Mouse (Mus musculus): ENCODE measurements around the gene Fgl2. TPM values are rescaled to one million over a fixed set of nuclear protein-coding genes. Genes with fewer than 3 reads are reported as not detected.

The Fgl2 gene
- polyA plus RNA-seq, 1 experiment from 2014 or later = 3.0 TPM

DNA sequence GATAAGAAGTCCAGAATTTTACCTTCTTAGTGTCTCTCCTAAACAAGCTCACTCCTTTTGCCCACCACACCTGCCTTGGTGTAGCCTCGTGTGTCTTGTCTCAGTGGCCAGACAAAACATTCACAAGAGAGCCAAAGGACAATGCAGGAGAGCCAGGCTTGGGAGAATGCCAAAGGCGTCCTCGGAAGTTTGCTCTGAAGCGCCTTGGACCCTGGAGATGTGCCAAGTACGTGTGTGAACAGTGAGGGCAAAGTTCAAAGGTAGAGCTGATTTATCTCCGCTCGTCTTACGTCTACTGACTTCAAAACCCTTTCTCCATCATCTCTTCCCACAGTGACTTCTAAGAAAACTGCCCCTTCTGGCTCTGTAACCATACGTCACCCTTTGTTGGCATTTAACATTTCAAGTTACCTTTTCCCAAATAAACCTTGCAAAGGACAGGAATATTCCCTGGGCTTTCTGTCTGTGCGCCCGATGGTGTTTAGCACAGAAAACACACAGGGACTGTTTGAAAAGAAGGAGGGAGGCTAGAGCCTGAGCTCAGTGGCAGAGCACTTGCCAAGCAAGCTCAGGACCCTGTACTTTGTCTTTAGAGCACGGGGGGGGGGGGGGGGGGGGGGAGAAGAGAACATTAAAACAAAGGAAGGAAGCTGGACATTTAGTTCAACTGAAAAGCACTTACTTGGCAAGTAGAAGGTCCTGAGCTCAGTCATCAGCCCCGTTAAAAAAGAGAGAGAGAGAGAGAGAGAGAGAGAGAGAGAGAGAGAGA lies 19.4 kb downstream of the Fgl2 start:
- Histone ChIP-seq H3K36me3 (ENCODE audit: control insufficient read depth, insufficient read depth, low read length) (no peaks in the 10 kb centered on the region), H3K9me3 (ENCODE audit: control insufficient read depth, low read length) (no peaks in the 10 kb centered on the region), H3K4me3 (ENCODE audit: low read depth, low read length) (no peak overlapping the region), H3K27ac (ENCODE audit: low read depth, low read length) (no peak overlapping the region), H3K27me3 (ENCODE audit: control insufficient read depth, insufficient read depth, low read length) (no peaks in the 10 kb centered on the region), H3K9ac (ENCODE audit: low read length) (no peak overlapping the region), H3K4me2 (ENCODE audit: low read depth) (no peak overlapping the region), H3K4me1 (ENCODE audit: control insufficient read depth, insufficient read depth, low read length) (no peaks in the 10 kb centered on the region)
- 68% methylated on average over 12 of the region's 13 CpGs for WGBS
- ATAC-seq (ENCODE audit: insufficient read depth, low FRiP score, low TSS enrichment) (no peak), DNase-seq (ENCODE audit: low spot score) (no peak)

DNA sequence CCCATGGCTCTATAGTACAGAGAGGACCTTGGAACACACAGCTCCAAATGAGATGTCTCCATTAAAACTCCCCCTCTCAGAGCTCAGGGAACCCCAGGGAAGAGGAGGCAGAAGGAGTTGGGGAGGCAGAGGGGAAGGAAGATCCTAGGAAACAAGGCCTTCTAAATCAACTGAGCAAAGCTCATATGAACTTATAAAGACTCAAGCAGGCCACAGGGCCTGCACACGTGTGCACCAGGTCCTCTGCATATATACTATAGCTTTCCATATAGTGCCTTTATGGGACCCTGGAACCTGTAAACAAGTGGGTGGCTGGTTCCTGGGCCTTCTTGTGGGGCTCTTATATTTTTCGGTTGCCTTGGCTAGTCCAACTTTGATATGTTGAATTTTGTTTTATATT lies 22.1 kb downstream of the Fgl2 start:
- no peak for ATAC-seq (ENCODE audit: insufficient read depth, low FRiP score, low TSS enrichment)
- Histone ChIP-seq H3K36me3 (ENCODE audit: control insufficient read depth, insufficient read depth, low read length) (no peaks in the 10 kb centered on the region), H3K27me3 (ENCODE audit: control insufficient read depth, insufficient read depth, low read length) (no peaks in the 10 kb centered on the region), H3K27ac (ENCODE audit: low read depth, low read length) (no peak overlapping the region), H3K9me3 (ENCODE audit: control insufficient read depth, low read length) (no peaks in the 10 kb centered on the region), H3K4me1 (ENCODE audit: control insufficient read depth, insufficient read depth, low read length) (no peaks in the 10 kb centered on the region), H3K4me2 (ENCODE audit: low read depth) (no peak overlapping the region), H3K4me3 (ENCODE audit: low read depth, low read length) (no peak overlapping the region), H3K9ac (ENCODE audit: low read length) (no peak overlapping the region)
- no peak for DNase-seq (ENCODE audit: low spot score)
- 75% methylated on average over 2 of the region's 2 CpGs for WGBS

DNA sequence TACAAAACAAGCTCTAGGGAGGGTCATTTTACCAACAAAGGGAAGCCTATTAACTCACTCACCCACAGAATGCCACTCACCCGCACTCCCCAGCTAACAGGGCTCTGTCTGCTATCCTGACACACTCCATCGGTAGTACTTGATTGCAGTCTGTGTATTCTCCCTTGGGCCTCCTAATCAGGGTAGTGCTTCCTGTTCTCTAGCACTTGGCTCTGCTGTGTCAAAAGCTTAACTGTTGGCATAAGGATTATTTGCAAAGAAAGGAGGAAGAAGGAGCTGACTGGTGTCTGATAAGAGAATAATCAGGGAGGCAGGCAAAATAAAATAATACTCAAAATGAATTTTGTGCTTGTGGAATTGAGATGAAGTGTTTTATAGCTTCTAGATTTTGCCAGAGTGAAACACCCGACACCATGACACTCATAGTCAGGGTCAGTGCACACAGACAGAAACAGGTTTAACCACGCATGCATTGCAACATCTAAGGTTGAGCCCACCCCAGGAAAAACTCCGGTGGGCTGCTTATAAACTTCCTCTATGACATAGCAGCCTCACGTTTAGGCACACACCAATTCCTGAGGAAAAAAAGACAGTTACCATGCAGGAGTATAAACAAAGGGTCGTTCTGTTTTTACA lies 22.9 kb downstream of the Fgl2 start:
- WGBS = 51% methylated on average over 7 of the region's 7 CpGs
- Histone ChIP-seq H3K4me3 (ENCODE audit: low read depth, low read length) (no peak overlapping the region), H3K4me1 (ENCODE audit: control insufficient read depth, insufficient read depth, low read length) (no peaks in the 10 kb centered on the region), H3K9me3 (ENCODE audit: control insufficient read depth, low read length) (no peaks in the 10 kb centered on the region), H3K27ac (ENCODE audit: low read depth, low read length) (no peak overlapping the region), H3K36me3 (ENCODE audit: control insufficient read depth, insufficient read depth, low read length) (no peaks in the 10 kb centered on the region), H3K9ac (ENCODE audit: low read length) (no peak overlapping the region), H3K4me2 (ENCODE audit: low read depth) (no peak overlapping the region), H3K27me3 (ENCODE audit: control insufficient read depth, insufficient read depth, low read length) (no peaks in the 10 kb centered on the region)
- ATAC-seq (ENCODE audit: insufficient read depth, low FRiP score, low TSS enrichment) (no peak), DNase-seq (ENCODE audit: low spot score) (no peak)

DNA sequence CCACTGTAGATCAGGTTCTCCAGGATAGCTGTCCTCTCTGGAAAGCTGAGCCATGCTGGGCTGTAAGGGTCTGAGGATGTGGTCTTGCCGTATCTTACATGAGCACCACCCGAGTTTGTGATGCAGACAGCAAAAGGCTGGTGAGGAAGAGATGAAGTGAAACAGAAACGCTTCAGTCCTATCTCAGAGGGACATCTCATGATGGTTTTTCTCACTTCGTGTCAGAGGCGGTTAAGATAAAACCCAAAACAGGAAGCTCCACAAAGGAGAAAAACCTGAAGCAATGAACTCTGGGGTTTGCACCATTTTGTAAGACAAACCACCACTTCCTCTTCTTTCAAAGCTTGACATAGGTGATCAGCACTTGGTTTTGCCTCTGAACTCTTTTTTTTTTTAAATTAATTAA lies 38.8 kb downstream of the Fgl2 start:
- Histone ChIP-seq H3K27me3 (ENCODE audit: control insufficient read depth, insufficient read depth, low read length) (no peaks in the 10 kb centered on the region), H3K4me1 (ENCODE audit: control insufficient read depth, insufficient read depth, low read length) (no peaks in the 10 kb centered on the region), H3K27ac (ENCODE audit: low read depth, low read length) (no peak overlapping the region), H3K9me3 (ENCODE audit: control insufficient read depth, low read length) (no peaks in the 10 kb centered on the region), H3K36me3 (ENCODE audit: control insufficient read depth, insufficient read depth, low read length) (no peaks in the 10 kb centered on the region), H3K9ac (ENCODE audit: low read length) (no peak overlapping the region), H3K4me2 (ENCODE audit: low read depth) (no peak overlapping the region), H3K4me3 (ENCODE audit: low read depth, low read length) (no peak overlapping the region)
- DNase-seq (ENCODE audit: low spot score) (no peak), ATAC-seq (ENCODE audit: insufficient read depth, low FRiP score, low TSS enrichment) (no peak)
- 92% methylated on average over 5 of the region's 5 CpGs for WGBS

DNA sequence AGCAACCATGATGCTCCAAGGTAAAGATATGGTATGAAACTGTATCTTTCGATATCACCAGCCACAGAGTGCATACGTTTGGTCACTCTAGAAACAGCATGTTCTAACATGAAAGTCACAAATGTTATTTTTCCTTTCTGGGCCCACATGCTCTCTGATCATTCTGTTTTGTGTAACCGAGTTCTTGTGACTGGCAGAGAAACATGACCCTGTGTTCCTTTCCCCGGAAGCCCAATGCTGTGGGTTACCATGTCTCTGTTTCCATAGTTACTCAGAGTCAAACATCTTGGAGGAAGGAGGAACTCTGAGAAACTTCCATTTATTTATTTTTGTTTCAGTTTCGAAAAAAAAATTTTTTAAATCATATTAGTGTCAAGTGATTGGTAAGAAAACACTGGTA lies 39.6 kb downstream of the Fgl2 start:
- H3K27ac ChIP-seq (ENCODE audit: low read depth, low read length) = no peak overlapping the region
- H3K27me3 ChIP-seq (ENCODE audit: control insufficient read depth, insufficient read depth, low read length) = no peaks in the 10 kb centered on the region
- no peaks in the 10 kb centered on the region for H3K36me3 ChIP-seq (ENCODE audit: control insufficient read depth, insufficient read depth, low read length)
- H3K4me1 ChIP-seq (ENCODE audit: control insufficient read depth, insufficient read depth, low read length) = no peaks in the 10 kb centered on the region
- no peak overlapping the region for H3K4me3 ChIP-seq (ENCODE audit: low read depth, low read length)
- H3K9ac ChIP-seq (ENCODE audit: low read length) = no peak overlapping the region
- H3K9me3 ChIP-seq (ENCODE audit: control insufficient read depth, low read length) = no peaks in the 10 kb centered on the region
- no peak overlapping the region for H3K4me2 ChIP-seq (ENCODE audit: low read depth)
- no peak for ATAC-seq (ENCODE audit: insufficient read depth, low FRiP score, low TSS enrichment)
- WGBS = 80% methylated on average over 5 of the region's 5 CpGs
- no peak for DNase-seq (ENCODE audit: low spot score)

DNA sequence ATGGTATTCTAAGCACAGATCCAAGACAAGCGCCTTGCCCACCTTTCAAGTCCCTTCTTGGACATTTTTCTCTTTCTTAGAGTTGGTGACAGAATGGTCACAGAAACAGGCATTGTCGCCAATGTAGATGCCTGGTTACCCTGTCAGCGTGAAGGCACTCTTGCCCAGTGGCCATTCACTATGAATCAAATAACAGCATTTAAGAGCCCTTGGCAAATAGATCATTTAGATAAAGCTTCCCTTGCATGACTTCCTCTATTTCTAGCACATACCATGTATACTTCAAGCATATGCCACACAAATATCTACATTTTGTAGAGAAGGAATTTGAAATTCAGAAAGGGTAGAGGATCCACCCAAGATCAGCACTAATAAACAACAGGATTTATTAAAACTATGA lies 40.9 kb downstream of the Fgl2 start:
- no peaks in the 10 kb centered on the region for H3K27me3 ChIP-seq (ENCODE audit: control insufficient read depth, insufficient read depth, low read length)
- DNase-seq (ENCODE audit: low spot score) = no peak
- WGBS = 91% methylated on average over 3 of the region's 3 CpGs
- no peaks in the 10 kb centered on the region for H3K4me1 ChIP-seq (ENCODE audit: control insufficient read depth, insufficient read depth, low read length)
- H3K27ac ChIP-seq (ENCODE audit: low read depth, low read length) = no peak overlapping the region
- H3K9me3 ChIP-seq (ENCODE audit: control insufficient read depth, low read length) = no peaks in the 10 kb centered on the region
- H3K36me3 ChIP-seq (ENCODE audit: control insufficient read depth, insufficient read depth, low read length) = no peaks in the 10 kb centered on the region
- no peak overlapping the region for H3K4me3 ChIP-seq (ENCODE audit: low read depth, low read length)
- no peak for ATAC-seq (ENCODE audit: insufficient read depth, low FRiP score, low TSS enrichment)
- H3K4me2 ChIP-seq (ENCODE audit: low read depth) = no peak overlapping the region
- H3K9ac ChIP-seq (ENCODE audit: low read length) = no peak overlapping the region

DNA sequence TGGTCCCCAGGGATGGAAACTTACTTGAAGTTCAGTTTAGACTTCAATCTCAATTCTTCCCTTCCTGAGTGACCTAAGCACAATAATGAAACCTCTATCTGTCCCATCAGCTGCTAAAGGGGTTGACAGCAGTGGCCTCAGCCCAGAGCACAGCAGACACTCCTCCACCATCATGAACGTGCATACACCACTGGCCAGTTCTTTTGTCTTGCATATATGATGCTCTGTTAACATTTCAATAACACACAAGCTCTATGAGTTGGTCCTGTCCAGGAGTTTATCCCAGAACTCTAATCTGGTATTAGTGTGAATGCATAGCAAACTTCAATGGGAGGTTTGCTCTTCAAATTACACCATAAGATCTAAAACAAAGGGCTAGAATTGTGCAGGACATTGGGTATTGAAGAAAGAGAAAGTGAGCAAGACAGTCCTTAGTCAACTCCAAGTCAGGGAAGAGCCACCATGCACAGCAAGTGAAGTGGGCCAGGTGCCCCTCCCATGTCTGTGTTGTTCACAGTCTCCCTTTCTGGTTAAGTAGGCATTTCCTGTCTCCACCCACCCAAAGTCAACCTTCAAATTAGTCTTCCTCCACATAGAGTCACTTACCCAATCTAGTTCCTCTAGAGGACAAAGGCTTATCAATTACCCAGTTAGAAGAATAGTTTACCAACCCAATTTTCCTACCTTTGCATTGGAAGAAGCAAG lies 41.8 kb downstream of the Fgl2 start:
- Histone ChIP-seq H3K27me3 (ENCODE audit: control insufficient read depth, insufficient read depth, low read length) (no peaks in the 10 kb centered on the region), H3K4me1 (ENCODE audit: control insufficient read depth, insufficient read depth, low read length) (no peaks in the 10 kb centered on the region), H3K4me3 (ENCODE audit: low read depth, low read length) (no peak overlapping the region), H3K4me2 (ENCODE audit: low read depth) (no peak overlapping the region), H3K27ac (ENCODE audit: low read depth, low read length) (no peak overlapping the region), H3K36me3 (ENCODE audit: control insufficient read depth, insufficient read depth, low read length) (no peaks in the 10 kb centered on the region), H3K9ac (ENCODE audit: low read length) (no peak overlapping the region), H3K9me3 (ENCODE audit: control insufficient read depth, low read length) (no peaks in the 10 kb centered on the region)
- ATAC-seq (ENCODE audit: insufficient read depth, low FRiP score, low TSS enrichment) (no peak), DNase-seq (ENCODE audit: low spot score) (no peak)
- WGBS = 61% methylated on average over 1 of the region's 1 CpGs

DNA sequence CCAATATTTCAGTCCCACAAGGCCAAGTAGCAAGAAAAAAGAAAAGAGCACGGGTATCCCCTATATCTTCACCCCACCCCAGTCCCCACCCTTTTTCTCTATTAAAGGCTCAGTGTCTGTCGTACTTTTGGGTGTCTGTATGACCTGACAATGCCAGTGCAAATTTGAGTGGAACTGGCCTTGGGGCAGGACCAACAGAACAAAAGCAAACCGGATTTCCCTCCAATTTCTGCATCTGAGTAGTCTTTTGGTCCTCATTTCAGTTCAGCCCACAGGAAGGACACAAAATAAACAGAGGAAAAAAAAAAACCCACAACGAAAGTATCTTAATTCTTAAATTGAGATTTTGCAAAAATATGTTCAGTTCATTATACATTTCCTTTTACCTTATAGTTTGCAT lies 46.2 kb downstream of the Fgl2 start:
- Histone ChIP-seq H3K27me3 (ENCODE audit: control insufficient read depth, insufficient read depth, low read length) (no peaks in the 10 kb centered on the region), H3K4me1 (ENCODE audit: control insufficient read depth, insufficient read depth, low read length) (no peaks in the 10 kb centered on the region), H3K9me3 (ENCODE audit: control insufficient read depth, low read length) (no peaks in the 10 kb centered on the region), H3K36me3 (ENCODE audit: control insufficient read depth, insufficient read depth, low read length) (no peaks in the 10 kb centered on the region), H3K4me3 (ENCODE audit: low read depth, low read length) (no peak overlapping the region), H3K9ac (ENCODE audit: low read length) (no peak overlapping the region), H3K27ac (ENCODE audit: low read depth, low read length) (no peak overlapping the region), H3K4me2 (ENCODE audit: low read depth) (no peak overlapping the region)
- WGBS = 73% methylated on average over 4 of the region's 4 CpGs
- DNase-seq (ENCODE audit: low spot score) (no peak), ATAC-seq (ENCODE audit: insufficient read depth, low FRiP score, low TSS enrichment) (no peak)

DNA sequence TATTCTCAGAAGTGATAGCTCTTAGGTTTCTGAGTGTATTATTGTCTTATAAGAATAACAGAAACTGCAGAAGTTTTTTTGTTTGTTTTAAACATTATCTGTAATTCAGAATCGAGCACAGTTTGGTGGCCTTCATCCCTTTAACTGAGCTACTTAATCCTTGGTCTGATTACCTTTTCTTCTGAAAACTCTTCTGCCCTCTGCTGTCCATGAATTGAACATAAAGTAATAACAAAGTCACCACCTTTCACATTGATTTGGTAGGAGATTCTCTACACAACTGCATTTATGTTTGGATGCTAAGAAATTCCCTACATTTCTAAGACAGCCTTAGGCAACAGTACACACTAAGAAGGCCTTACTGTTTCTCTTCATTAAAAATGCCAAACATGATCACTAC lies 48.2 kb downstream of the Fgl2 start:
- H3K4me3 ChIP-seq (ENCODE audit: low read depth, low read length) = no peak overlapping the region
- DNase-seq (ENCODE audit: low spot score) (no peak), ATAC-seq (ENCODE audit: insufficient read depth, low FRiP score, low TSS enrichment) (no peak)
- no peak overlapping the region for H3K4me2 ChIP-seq (ENCODE audit: low read depth)
- H3K27me3 ChIP-seq (ENCODE audit: control insufficient read depth, insufficient read depth, low read length) = no peaks in the 10 kb centered on the region
- no peaks in the 10 kb centered on the region for H3K9me3 ChIP-seq (ENCODE audit: control insufficient read depth, low read length)
- H3K27ac ChIP-seq (ENCODE audit: low read depth, low read length) = no peak overlapping the region
- no peak overlapping the region for H3K9ac ChIP-seq (ENCODE audit: low read length)
- H3K36me3 ChIP-seq (ENCODE audit: control insufficient read depth, insufficient read depth, low read length) = no peaks in the 10 kb centered on the region
- WGBS = 65% methylated on average over 1 of the region's 1 CpGs
- peaks cover 1% of the 10 kb centered on the region; the same call in 1 of the 2 replicates for H3K4me1 ChIP-seq (ENCODE audit: control insufficient read depth, insufficient read depth, low read length)

Measured in neural tube, embryonic 11.5 days (tissue).